Mouse (Mus musculus) ES-Bruce4 (cell line): Measurements from ENCODE around the gene Gm3327. TPM values are rescaled to one million over a fixed set of nuclear protein-coding genes. Genes with fewer than 3 reads are reported as not detected.

Experiments
- H3K27ac ChIP-seq: 2 replicates; pipeline ENCODE4 v1.5.1; 2012; ENCODE audit warnings: low read length, inconsistent platforms; ENCODE audit not compliant: insufficient read depth
- H3K27me3 ChIP-seq: 2 replicates; pipeline ENCODE4 v1.6.1; 2012; ENCODE audit warnings: mild to moderate bottlenecking, low read length, inconsistent platforms; ENCODE audit not compliant: control insufficient read depth, poor library complexity, insufficient read depth, severe bottlenecking
- H3K36me3 ChIP-seq: 2 replicates; pipeline ENCODE4 v1.6.1; 2012; ENCODE audit warnings: inconsistent platforms, mild to moderate bottlenecking, low read length, moderate library complexity; ENCODE audit not compliant: control insufficient read depth, poor library complexity, insufficient read depth, severe bottlenecking
- H3K4me1 ChIP-seq: one replicate; pipeline ENCODE4 v1.8.1; 2011; ENCODE audit warnings: low read length; ENCODE audit not compliant: control insufficient read depth, insufficient read depth
- H3K4me3 ChIP-seq: 2 replicates; pipeline ENCODE4 v1.5.1; 2011; ENCODE audit warnings: low read depth, mild to moderate bottlenecking, low read length
- H3K9ac ChIP-seq: 2 replicates; pipeline ENCODE4 v1.6.1; 2012; ENCODE audit warnings: low read depth, mild to moderate bottlenecking, inconsistent platforms; ENCODE audit not compliant: poor library complexity, severe bottlenecking
- H3K9me3 ChIP-seq: replicated peaks from 2 replicates; pipeline ENCODE4 v1.6.1; 2012; ENCODE audit warnings: mild to moderate bottlenecking, low read length, inconsistent platforms; ENCODE audit not compliant: control insufficient read depth, poor library complexity, insufficient read depth, severe bottlenecking
- CTCF ChIP-seq: IDR thresholded peaks from one replicate; pipeline ENCODE4 v1.8.1; 2011; ENCODE audit warnings: low read depth, low read length
- POLR2A ChIP-seq: IDR thresholded peaks from one replicate; pipeline ENCODE4 v1.8.1; 2011; ENCODE audit warnings: low read length; ENCODE audit not compliant: insufficient read depth
- polyA plus RNA-seq: library from polyadenylated mRNA; stranded (reverse); fragments of >200 nt; gene quantifications from 2 replicates; pipeline ENCODE4 v1.2.4, GENCODE M21; 2011; ENCODE audit warnings: low read depth; ENCODE audit not compliant: missing spikeins, insufficient read depth, insufficient read length

Gene Gm3327
- polyA plus RNA-seq, 1 experiment = not detected

DNA sequence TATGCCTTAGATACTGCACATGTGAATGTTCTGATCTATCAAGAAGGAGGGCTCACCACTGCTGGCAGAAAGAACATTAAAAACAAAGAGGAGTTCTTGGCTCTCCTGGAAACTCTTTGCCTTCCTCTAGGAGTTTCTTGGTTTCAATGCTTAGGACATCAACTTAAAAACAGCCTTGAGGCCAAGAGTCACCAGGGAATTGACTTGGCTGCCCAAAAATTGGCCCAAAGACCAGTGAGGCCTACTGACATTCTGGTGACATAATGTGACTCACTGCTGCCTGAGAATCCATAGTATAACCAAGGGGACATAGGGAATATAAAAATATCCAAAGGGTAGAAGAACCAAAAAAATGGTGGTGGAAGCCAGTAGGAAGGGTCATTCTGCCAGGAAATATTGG is 12.7 kb upstream of the Gm3327 start:
- no peak overlapping the region for H3K27ac ChIP-seq
- H3K36me3 ChIP-seq = no peaks in the 10 kb centered on the region
- H3K4me1 ChIP-seq = no peaks in the 10 kb centered on the region
- H3K9ac ChIP-seq = no peak overlapping the region
- H3K9me3 ChIP-seq = no peaks in the 10 kb centered on the region
- TF ChIP-seq POLR2A (no peak), CTCF (no peak)
- no peak overlapping the region for H3K4me3 ChIP-seq
- no peaks in the 10 kb centered on the region for H3K27me3 ChIP-seq

Other genes with a start within 250 kb of the Gm3327 start
- not detected in 2 replicates for gene Ear1, start 248.3 kb upstream of the Gm3327 start, polyA plus RNA-seq
- not detected in 2 replicates for gene Ear10, start 200.3 kb upstream of the Gm3327 start, polyA plus RNA-seq
- gene Gm8113, start 198.5 kb upstream of the Gm3327 start, polyA plus RNA-seq = 1.0 and 2.0 TPM in 2 replicates
- gene Ang5, start 166.8 kb upstream of the Gm3327 start, polyA plus RNA-seq = not detected in 2 replicates
- gene Ang6, start 121.6 kb upstream of the Gm3327 start, polyA plus RNA-seq = not detected in 2 replicates
- gene Ear2, start 21.2 kb upstream of the Gm3327 start, polyA plus RNA-seq = not detected in 2 replicates
- gene Gm8212, start 73.8 kb downstream of the Gm3327 start, polyA plus RNA-seq = not detected in 2 replicates
- not detected in 2 replicates for gene 4930503E14Rik, start 89.4 kb downstream of the Gm3327 start, polyA plus RNA-seq
- not detected in 2 replicates for gene Gm8220, start 161.7 kb downstream of the Gm3327 start, polyA plus RNA-seq
- gene Gm5930, start 214.7 kb downstream of the Gm3327 start, polyA plus RNA-seq = not detected in 2 replicates
- gene Gm8229, start 241.5 kb downstream of the Gm3327 start, polyA plus RNA-seq = not detected in 2 replicates